In genomic region chr8:61226632-61227031, GRCm38 (mm10) we compare ENCODE assay signal across 11 mouse cellular contexts. TPM values are rescaled to one million over a fixed set of nuclear protein-coding genes. Genes with fewer than 3 reads are reported as not detected.
A peak's percentile ranks its signal among the peaks of the same experiment; 100 is the strongest.
DNase-seq lines count a peak whose midpoint lies in the region; ATAC-seq and TF ChIP-seq lines count a peak whose summit lies in the region.
"Had no signal": no experiment of that assay in that cellular context is flagged by ENCODE, and none has a peak within 500 bp of the region (broad histone marks: within the 10 kb centered on the region; RNA-seq: fewer than 3 reads in every experiment).

No protein-coding gene starts in this region.

- 0 out of 2 replicates have a peak, but pooled peaks cover 7% of the 10 kb centered on the region for H3K4me1 ChIP-seq in heart, embryonic 16.5 days (ENCODE audit: control insufficient read depth, insufficient read depth, low read length)
- peaks cover 23% of the 10 kb centered on the region for H3K4me1 ChIP-seq in stomach, embryonic 14.5 days (ENCODE audit: control insufficient read depth, insufficient read depth, low read length)
- H3K4me1 ChIP-seq in stomach, postnatal 0 days (replicated peaks; ENCODE audit: control insufficient read depth, insufficient read depth) = no peaks in the 10 kb centered on the region; the same call in 1 of the 2 replicates
- H3K4me1 ChIP-seq in intestine, embryonic 16.5 days (ENCODE audit: control insufficient read depth, insufficient read depth, low read length) = peaks cover 21% of the 10 kb centered on the region
- peaks cover 28% of the 10 kb centered on the region for H3K4me1 ChIP-seq in stomach, embryonic 16.5 days (ENCODE audit: control insufficient read depth, insufficient read depth, low read length)

- 0 out of 2 replicates have a peak, but pooled peaks cover 4% of the 10 kb centered on the region for H3K27me3 ChIP-seq in heart, embryonic 16.5 days (ENCODE audit: control insufficient read depth, insufficient read depth, low read length)
- no peaks in the 10 kb centered on the region for H3K27me3 ChIP-seq in stomach, embryonic 14.5 days (ENCODE audit: control insufficient read depth, insufficient read depth, low read length)
- no peaks in the 10 kb centered on the region for H3K27me3 ChIP-seq in stomach, postnatal 0 days (ENCODE audit: control insufficient read depth, insufficient read depth, low read length)
- no peaks in the 10 kb centered on the region for H3K27me3 ChIP-seq in intestine, embryonic 16.5 days (replicated peaks; ENCODE audit: control insufficient read depth, insufficient read depth, low read length)
- no peaks in the 10 kb centered on the region for H3K27me3 ChIP-seq in stomach, embryonic 16.5 days (ENCODE audit: control insufficient read depth, insufficient read depth, low read length)

- H3K4me2 ChIP-seq in heart, embryonic 16.5 days (ENCODE audit: low read depth, low read length) = peak overlapping the region; percentile 23; the same call in 1 of the 2 replicates
- peak overlapping the region; percentile 70; the same call in 1 of the 2 replicates for H3K4me2 ChIP-seq in stomach, embryonic 14.5 days (replicated peaks; ENCODE audit: low read depth, low read length)
- H3K4me2 ChIP-seq in stomach, postnatal 0 days (replicated peaks; ENCODE audit: low read depth) = no peak overlapping the region; the same call in 1 of the 2 replicates
- peak overlapping the region; percentile 86; the same call in 1 of the 2 replicates for H3K4me2 ChIP-seq in intestine, embryonic 16.5 days (ENCODE audit: low read depth, low read length)
- H3K4me2 ChIP-seq in stomach, embryonic 16.5 days (ENCODE audit: low read depth, low read length) = peak overlapping the region; percentile 77

- 83% methylated on average over 5 of the region's 5 CpGs for WGBS in heart, embryonic 16.5 days
- WGBS in stomach, embryonic 14.5 days = 79% methylated on average over 5 of the region's 5 CpGs
- WGBS in stomach, postnatal 0 days = 82% methylated on average over 5 of the region's 5 CpGs
- 81% methylated on average over 5 of the region's 5 CpGs for WGBS in intestine, embryonic 16.5 days
- 80% methylated on average over 5 of the region's 5 CpGs for WGBS in stomach, embryonic 16.5 days

- H3K9ac ChIP-seq in heart, embryonic 16.5 days (ENCODE audit: low read length) = no peak overlapping the region
- no peak overlapping the region for H3K9ac ChIP-seq in stomach, embryonic 14.5 days (replicated peaks; ENCODE audit: low read depth, low read length)
- H3K9ac ChIP-seq in stomach, postnatal 0 days (ENCODE audit: low read length) = no peak overlapping the region
- no peak overlapping the region for H3K9ac ChIP-seq in intestine, embryonic 16.5 days (ENCODE audit: low read depth, low read length)
- H3K9ac ChIP-seq in stomach, embryonic 16.5 days (ENCODE audit: low read length) = no peak overlapping the region

- no peak for TF ChIP-seq CTCF in stomach, postnatal 0 days (IDR thresholded peaks at IDR 0.05; ENCODE audit: low read depth)

- H3K36me3 ChIP-seq in heart, embryonic 16.5 days (ENCODE audit: control insufficient read depth, insufficient read depth) = no peaks in the 10 kb centered on the region
- H3K36me3 ChIP-seq in stomach, embryonic 14.5 days (ENCODE audit: control insufficient read depth, insufficient read depth, low read length) = peaks cover 5% of the 10 kb centered on the region; the same call in 1 of the 2 replicates
- H3K36me3 ChIP-seq in stomach, postnatal 0 days (ENCODE audit: control insufficient read depth, insufficient read depth, low read length) = no peaks in the 10 kb centered on the region; the same call in 1 of the 2 replicates
- H3K36me3 ChIP-seq in intestine, embryonic 16.5 days (ENCODE audit: control insufficient read depth, insufficient read depth, low read length) = peaks cover 5% of the 10 kb centered on the region; the same call in 1 of the 2 replicates
- H3K36me3 ChIP-seq in stomach, embryonic 16.5 days (ENCODE audit: control insufficient read depth, insufficient read depth, low read length) = peaks cover 4% of the 10 kb centered on the region; the same call in 1 of the 2 replicates

- no peak for TF ChIP-seq EP300 in stomach, postnatal 0 days (optimal IDR thresholded peaks at IDR 0.05)

- H3K9me3 ChIP-seq in heart, embryonic 16.5 days (replicated peaks; ENCODE audit: control insufficient read depth, low read length) = no peaks in the 10 kb centered on the region
- no peaks in the 10 kb centered on the region for H3K9me3 ChIP-seq in stomach, embryonic 14.5 days (ENCODE audit: control insufficient read depth, low read depth, low read length)
- no peaks in the 10 kb centered on the region for H3K9me3 ChIP-seq in stomach, postnatal 0 days (ENCODE audit: control insufficient read depth, low read length)
- H3K9me3 ChIP-seq in intestine, embryonic 16.5 days (ENCODE audit: control insufficient read depth, low read length) = no peaks in the 10 kb centered on the region
- H3K9me3 ChIP-seq in stomach, embryonic 16.5 days (replicated peaks; ENCODE audit: control insufficient read depth, low read length) = no peaks in the 10 kb centered on the region

- no peak for DNase-seq in heart, postnatal 4 days
- DNase-seq in stomach, postnatal 0 days (ENCODE audit: low spot score) = no peak
- DNase-seq in left cerebral cortex, adult 11 months (ENCODE audit: low spot score) = no peak
- no peak for DNase-seq in retina, embryonic 14.5 days (ENCODE audit: low spot score)
- DNase-seq: cerebellum, adult 11 months; kidney, adult 8-10 months; lung, adult 18-20 months had no signal

- H3K27ac ChIP-seq in heart, embryonic 16.5 days (ENCODE audit: low read length) = no peak overlapping the region
- H3K27ac ChIP-seq in stomach, embryonic 14.5 days (ENCODE audit: low read length) = no peak overlapping the region
- no peak overlapping the region for H3K27ac ChIP-seq in stomach, postnatal 0 days (replicated peaks)
- no peak overlapping the region for H3K27ac ChIP-seq in intestine, embryonic 16.5 days (ENCODE audit: low read length)
- H3K27ac ChIP-seq in stomach, embryonic 16.5 days (ENCODE audit: low read length) = no peak overlapping the region

- H3K4me3 ChIP-seq in heart, embryonic 16.5 days (ENCODE audit: low read length) = no peak overlapping the region
- no peak overlapping the region; the same call in 1 of the 2 replicates for H3K4me3 ChIP-seq in stomach, embryonic 14.5 days (ENCODE audit: low read depth, low read length)
- H3K4me3 ChIP-seq in stomach, postnatal 0 days (ENCODE audit: low read depth, low read length) = no peak overlapping the region
- H3K4me3 ChIP-seq in intestine, embryonic 16.5 days (ENCODE audit: low read length) = no peak overlapping the region; the same call in 1 of the 2 replicates
- no peak overlapping the region for H3K4me3 ChIP-seq in stomach, embryonic 16.5 days (replicated peaks; ENCODE audit: low read length)

- no peak for ATAC-seq in heart, embryonic 16.5 days (replicated peaks; ENCODE audit: extremely low read depth, insufficient read depth, low FRiP score)
- ATAC-seq in stomach, embryonic 14.5 days (ENCODE audit: insufficient number of reproducible peaks, insufficient read depth, low FRiP score, low read depth) = no peak
- no peak for ATAC-seq in stomach, postnatal 0 days (ENCODE audit: low FRiP score, low TSS enrichment)
- no peak for ATAC-seq in intestine, embryonic 16.5 days
- ATAC-seq in stomach, embryonic 16.5 days (ENCODE audit: insufficient read depth, low FRiP score) = no peak

RNA-seq across cellular contexts. Expression of gene Sh3rf1, which starts 3.0 kb away (rescaled TPM):
- 4.9 and 5.3 TPM in 2 replicates for polyA plus RNA-seq in heart, embryonic 16.5 days (2015; fragmentation: Nextera tagmentation; extraction: Ambion mirVana)
- 10 to 100 TPM; 10.1 to 11.3 TPM for total RNA-seq in heart, postnatal 4 days (2021)
- polyA plus RNA-seq in stomach, embryonic 14.5 days (2014; fragmentation: Nextera tagmentation; extraction: Ambion mirVana) = 14.5 and 15.5 TPM in 2 replicates
- polyA plus RNA-seq in stomach, postnatal 0 days (2015; fragmentation: Nextera tagmentation; extraction: Ambion mirVana) = 4.8 and 5.0 TPM in 2 replicates
- polyA plus RNA-seq in intestine, embryonic 16.5 days (2015; fragmentation: Nextera tagmentation; extraction: Ambion mirVana) = 11.0 and 12.1 TPM in 2 replicates
- 10.2 and 11.0 TPM in 2 replicates for polyA plus RNA-seq in stomach, embryonic 16.5 days (2015; fragmentation: Nextera tagmentation; extraction: Ambion mirVana)
